Mouse (Mus musculus) kidney, postnatal 14 days (tissue): ENCODE results near the gene Slc7a15.
"Not testable (repeated sequence)": the region's sequence is repeated elsewhere in the genome, so short reads cannot be mapped to it uniquely, and the experiment has no call there.

Experiments used
- DNase-seq: peaks from one replicate; pipeline ENCODE4 v3.0.0; 2022; ENCODE audit warnings: mixed read lengths

Gene Slc7a15

DNA sequence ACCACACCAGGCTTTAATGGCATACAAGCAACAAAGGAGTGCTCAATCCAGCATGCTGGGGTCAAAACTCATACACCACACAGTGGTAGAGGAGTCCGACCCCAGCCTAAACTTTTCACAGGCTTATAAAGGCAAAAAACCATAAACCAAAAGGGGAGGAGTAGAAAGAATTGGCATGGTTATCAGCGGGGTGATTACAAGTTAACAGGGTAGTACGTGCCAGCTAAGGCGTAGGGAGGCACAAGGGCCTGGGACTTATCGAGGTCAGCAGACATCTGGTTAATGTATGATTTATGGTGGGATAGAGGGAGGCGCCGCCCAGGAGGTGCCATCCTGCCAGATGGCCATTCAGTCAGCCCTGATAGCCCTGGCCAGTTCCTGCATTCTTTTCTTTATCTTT, at the start of gene Slc7a15:
Slc7a15 (minus strand) TSS at position 101 of the 400 bp plus-strand sequence.
- DNase-seq = not testable (repeated sequence)

DNA sequence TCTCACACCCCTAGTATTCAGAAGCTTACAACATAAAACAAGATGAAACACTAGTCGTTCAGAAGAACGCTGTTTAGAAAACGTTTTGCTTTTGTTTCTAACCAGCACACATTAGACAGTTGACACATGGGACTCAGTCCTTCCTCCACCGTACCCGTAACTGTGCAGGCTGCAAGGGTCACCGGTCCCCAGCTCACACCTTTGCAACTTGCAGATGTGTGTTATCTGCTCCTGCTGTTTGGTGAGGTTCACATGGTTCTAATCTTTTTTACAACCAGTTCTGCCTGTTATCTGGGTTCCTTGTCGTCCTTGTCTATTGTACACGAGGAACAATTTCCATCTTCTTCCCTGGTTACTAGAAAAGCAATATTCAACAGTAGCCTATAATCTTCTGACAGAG, 49.3 kb upstream of the Slc7a15 start:
- not testable (repeated sequence) for DNase-seq

DNA sequence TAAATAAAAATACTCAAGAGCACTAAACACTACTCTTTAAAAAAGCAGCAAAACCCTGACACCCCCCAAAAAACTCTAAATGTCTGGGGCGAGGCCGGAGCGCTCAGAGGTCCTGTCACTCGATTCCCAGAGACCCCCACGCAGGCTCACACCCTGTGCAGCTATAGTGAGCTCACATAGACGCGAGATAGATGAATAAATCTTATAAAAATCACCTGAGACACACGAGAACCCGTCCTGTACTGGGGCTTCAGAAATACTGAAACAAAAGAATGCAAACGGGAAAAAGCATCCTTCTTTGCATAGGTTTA, 42.5 kb upstream of the Slc7a15 start:
- no peak for DNase-seq

DNA sequence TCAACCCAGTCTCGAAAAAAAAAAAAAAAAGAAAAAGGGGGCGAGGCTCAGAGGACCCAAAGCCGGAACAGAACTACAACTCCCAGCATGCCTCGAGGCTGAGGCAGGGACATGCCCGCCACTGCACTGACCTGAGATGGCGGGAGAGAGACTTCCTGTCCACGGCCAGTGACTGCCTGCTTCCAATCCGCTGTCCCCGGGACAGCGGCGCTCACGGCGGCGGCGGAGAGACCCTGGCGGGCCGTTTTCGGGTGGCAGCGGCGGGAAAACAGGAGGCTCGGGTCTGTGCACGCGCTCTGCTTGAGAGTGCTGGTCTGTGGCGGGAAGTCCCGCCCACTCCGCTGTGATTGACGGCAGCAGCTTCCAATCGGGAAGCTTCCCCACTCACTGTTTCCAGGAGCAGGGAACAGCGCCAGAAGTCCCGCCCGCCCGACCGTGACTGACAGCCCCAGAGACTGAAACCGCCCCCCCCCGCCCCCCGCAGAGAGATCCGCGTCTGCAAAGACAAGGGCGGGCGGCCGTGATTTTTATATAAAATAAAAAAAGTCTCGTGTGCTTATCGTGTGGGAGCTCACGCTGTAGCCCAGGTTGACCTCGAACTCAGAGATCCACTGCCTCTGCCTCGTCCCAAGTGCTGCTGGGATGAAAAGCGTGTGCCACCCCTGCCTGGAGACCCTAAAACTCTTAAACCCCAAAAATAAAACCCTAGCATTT, 42.0 kb upstream of the Slc7a15 start:
- DNase-seq = peak; percentile 99

DNA sequence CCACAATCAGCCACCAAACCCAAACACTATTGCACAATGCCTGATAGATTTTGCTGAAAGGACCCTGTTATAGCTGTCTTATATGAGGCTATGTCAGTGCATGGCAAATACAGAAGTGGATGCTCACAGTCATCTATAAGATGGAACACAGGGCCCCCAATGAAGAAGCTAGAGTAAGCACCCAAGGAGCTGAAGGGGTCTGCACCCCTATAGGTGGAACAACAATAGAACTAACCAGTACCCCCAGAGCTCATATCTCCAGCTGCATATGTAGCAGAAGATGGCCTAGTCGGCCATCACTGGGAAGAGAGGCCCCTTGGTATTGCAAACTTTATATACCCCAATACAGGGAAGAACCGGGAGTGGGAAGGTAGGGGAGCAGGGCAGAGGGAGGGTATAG, 41.3 kb upstream of the Slc7a15 start:
- not testable (repeated sequence) for DNase-seq

DNA sequence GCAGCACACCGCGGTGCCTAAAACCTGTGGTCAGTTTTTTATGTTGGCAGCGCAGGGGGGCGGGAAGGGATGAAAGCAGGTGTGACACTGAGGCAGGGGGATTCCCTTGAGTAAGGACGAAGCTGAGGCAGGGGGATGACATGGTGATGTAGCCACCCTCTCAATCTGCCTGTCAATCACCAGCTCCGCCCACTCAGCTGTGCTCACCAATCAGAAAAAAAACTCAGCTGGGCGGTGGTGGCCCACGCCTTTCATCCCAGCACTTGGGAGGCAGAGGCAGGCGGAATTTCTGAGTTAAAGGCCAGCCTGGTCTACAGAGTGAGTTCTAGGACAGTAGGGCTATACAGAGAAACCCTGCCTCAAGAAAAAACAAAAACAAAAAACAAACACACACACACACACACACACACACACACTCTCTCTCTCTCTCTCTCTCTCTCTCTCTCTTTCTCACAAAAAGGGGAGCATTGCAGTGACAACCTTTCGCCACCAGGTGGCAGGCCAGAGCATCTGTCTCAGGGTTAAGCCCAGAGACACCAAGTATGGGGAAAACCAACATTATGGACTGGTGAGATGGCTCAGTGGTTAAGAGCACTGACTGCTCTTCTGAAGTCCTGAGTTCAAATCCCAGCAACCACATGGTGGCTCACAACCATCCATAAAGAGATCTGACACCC, 39.7 kb upstream of the Slc7a15 start:
- peak; percentile 76 for DNase-seq

DNA sequence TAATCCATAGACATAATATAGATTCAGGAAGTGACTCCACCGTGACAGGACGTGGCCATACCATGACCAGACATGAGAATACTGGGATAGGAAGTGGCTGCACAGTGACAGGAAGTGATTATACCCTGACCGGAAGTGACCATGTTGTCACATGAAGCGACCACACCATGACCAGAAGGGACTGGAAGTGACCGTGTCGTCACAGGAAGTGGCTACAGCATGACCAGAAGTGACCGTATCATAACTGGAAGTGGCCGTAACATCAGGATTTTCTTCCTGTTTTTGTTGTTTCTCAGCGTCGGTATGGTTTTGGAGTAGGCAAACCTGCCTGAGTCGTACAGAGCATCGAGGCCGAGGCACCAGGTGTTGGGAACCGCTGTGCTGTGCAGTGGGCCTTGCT, 38.1 kb upstream of the Slc7a15 start:
- no peak for DNase-seq

DNA sequence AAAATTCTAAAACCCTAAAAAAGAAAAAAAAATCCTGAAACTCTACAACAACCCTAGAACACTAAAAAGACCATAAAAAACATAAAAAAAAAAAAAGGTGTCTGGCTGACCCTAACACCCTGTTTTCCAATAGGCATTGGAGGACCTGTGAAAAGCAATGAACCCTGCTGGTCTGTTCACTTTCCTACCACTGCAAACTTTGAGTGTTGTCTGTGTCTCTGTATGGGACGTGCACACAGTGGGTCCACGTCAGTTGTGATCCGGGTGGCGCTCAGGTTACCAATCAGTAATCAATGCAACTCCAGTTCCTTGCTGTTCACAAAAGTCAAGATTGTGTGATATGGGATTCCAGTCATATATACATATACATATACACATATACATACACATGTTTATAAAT, 36.7 kb upstream of the Slc7a15 start:
- no peak for DNase-seq

DNA sequence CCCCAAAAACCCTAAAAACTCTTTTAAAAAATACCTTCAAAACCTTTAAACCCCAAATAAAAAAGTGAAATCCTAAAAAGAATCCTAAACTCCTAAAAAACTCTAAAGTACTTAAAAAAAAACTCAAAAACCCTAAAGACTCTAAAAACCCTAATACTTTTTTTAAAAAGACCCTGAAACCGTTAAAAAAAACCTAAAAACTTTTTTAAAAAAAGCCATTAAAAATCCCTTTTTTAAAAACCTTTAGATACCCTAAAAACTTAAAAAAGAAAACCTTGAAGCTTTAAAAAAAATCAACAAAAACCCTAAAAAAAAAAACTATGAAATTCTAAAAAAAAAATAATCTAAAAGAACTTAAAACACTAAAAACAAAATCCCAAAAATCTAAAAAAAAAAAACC, 35.4 kb upstream of the Slc7a15 start:
- DNase-seq = no peak

DNA sequence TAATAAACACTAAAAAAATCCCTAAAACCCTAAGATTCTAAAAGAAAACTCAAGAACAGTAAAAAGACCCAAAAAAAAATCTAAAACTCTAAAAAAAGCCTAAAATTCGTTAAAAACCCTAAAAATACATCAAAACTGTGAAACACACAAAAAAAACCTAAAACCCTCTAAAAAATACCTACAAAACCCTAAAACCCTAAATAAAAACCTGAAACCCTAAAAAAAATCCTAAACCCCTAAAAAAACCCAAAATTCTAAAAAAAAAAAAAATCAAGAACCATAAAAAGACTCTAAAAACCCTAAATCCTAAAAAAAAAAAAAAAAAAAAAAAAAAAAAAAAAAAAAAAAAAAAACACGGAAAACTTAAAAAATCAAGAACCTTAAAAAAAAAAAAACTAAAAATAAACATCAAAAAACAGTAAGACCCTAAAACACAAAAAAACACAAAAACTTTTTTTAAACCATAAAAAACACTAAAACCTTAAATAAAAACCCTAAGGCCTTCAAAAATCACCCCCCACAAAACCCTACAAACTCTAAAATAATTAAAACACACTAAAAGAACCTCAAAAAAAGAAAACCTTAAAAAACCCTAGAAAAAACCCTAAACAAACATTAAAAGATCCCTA, 34.0 kb upstream of the Slc7a15 start:
- DNase-seq = no peak

DNA sequence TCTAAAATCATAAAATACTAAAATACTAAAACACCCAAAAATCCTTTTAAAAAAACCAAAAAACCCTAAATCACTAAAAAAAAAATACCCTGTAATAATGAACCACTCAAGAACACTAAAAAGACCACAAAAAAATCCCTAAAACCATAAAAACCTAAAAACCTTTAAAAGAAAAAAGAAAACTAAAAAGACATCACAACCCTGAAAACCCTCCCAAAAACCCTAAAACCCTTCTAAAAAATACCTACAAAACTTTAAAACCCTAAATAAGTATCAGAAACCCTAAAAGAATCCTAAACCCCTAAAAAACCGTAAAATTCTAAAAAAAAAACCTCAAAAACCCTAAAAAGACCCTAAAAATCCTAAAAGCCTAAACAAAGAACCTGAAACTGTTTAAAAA, 32.8 kb upstream of the Slc7a15 start:
- no peak for DNase-seq

DNA sequence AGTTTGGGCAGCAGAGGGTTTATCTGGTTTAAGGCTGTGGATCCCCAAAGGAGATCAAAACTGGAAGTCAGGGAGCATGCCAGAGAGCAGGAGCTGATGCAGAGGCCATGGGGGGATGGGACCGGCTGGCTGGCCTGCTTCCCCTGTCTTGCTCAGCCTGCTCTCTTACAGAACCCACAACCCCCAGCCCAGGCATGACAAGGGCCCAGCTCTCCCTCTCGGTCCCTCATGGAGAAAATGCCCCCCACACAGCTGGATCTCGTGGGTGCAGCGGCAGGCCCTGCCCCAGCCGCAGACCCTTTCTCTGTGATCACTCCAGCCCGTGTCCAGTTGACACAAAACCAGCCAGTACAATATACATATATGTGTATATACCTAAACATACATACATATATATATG, 30.7 kb upstream of the Slc7a15 start:
- no peak for DNase-seq

DNA sequence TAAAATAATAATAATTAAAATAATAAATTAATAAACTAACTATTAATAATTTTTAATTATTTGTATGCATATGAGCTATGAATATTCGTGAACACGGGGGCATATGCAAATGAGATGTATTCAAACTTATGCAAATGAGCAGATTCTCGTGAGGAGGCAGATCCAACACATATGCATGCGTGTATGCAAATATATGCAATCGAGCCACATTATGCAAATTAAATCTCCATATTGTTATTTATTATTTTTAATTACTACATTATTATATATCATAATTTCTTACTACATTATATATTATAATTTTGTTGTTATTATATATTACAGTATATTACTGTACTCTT, 21.8 kb upstream of the Slc7a15 start:
- DNase-seq = no peak

DNA sequence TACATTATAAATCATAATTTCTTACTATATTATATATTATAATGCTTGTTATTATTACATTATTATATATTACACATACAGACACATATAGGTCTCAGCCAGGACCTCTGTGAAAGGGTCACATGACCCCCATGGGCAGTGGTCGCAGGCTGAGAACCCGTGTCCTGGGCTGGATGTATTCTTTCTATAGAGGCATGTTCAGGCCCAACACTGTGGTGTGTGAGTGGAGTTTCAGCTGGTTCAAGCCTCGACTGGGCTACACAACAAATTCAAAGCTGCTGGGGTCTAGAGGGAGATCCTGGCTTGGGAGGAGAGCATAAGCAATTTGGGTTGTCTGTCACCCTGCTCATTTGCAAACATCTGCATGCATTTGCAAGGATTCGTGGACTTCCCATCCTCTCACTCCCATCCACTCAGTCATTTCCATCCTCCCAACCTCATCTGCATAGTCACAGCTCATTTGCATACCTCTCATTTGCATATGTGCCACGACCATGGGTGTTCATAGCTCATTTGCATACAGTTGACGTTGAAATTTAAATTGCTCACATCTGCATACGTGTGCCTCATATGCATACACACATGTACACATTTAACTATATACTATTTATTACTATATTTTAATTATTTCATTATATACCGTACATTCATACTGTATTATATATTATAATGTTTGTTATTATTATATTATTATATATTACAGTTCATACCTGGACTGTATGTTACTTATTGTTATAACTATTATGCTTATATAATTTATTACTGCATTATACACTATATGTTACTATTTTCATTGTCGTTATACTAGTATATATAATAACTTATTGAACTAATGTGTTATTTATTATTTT, 21.2 kb upstream of the Slc7a15 start:
- no peak for DNase-seq

DNA sequence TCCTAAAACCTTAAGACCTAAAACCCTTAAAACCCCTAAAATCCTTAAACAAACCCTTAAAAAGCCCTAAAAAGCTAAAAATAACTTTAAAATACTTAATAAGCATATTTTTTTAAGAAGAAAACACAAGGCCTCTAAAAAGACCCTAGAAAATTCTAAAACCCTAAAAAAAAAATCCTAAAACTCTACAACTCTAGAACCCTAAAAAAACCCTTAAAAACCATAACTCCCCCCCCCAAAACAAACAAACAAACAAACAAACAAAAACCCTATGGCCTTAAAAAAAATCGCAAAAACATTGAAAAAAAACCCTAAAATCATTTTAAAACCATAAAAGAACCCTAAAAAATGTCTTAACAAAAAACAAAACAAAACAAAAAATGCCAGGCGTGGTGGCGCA, 19.4 kb upstream of the Slc7a15 start:
- DNase-seq = no peak

DNA sequence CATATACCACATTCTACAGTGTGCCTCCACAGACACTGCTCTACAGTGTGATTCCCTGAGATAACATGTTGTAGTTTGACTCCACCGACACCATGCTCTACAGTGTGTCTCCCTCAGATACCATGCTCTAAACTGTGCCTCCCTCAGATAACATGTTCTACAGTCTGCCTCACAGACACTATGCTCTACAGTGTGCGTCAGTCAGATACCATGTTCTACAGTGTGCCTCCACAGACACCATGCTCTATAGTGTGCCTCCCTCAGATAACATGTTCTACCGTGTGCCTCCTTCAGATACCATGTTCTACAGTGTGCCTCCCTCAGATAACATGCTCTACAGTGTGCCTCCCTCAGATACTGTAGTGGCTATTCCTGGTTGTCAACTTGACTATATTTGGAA, 10.2 kb upstream of the Slc7a15 start:
- DNase-seq = no peak

DNA sequence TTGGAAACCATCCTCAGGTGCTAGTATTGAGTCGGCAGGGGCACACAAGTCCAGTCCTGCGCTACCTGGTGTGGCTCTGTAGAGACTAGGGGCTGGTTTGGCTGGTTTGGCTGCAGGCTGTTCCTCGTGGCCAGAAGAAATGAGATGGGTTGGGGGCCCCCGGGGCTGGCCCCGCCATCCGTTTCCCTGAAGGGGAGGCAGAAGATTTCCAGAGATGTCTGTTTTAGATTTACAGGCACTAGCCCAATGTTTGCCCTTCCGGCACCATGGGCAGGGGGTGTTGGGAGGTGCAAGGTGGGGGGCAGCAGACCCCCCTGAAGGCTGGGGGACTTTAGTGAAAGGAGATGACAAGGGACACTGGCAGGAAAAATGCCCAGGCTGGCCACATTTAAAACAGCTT, 3.3 kb downstream of the Slc7a15 start:
- no peak for DNase-seq

DNA sequence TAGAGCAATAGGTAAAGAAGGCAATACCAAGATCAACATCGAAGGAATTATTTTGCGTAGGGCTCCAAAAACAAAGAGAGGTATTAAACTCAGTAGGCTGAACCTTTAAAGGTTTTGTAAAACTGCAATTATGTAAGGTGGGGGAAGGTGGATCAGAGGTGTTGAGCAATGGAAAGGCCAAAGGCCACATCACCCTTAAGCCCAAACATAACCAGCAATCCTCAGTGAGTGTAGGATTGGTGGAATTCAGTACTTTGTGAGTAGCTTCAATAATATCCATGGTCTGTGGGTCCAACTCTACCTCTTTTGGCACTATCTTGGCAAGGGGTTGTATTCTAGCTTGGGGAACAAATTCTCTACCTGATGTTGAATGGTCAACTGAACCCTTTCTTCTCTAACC, 7.5 kb downstream of the Slc7a15 start:
- not testable (repeated sequence) for DNase-seq

DNA sequence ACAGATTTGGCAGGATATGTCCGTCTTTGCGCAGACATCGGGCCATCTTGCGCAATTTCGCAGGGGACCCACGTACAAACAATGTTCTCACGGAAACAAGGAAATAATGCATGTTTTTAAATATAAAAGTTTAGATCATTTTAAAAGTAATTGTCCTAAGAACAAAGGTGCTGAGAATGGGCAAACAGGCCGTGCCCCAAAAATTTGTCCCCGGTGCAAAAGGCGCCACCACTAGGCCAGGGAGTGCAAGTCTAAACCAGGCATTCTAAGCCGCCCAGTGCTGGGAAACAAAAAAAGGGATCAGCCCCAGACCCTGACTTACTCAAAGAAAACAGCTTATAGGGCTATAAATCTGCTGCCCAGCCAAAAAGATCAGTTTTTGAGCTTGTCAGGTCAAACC, 25.5 kb downstream of the Slc7a15 start:
- no peak for DNase-seq

DNA sequence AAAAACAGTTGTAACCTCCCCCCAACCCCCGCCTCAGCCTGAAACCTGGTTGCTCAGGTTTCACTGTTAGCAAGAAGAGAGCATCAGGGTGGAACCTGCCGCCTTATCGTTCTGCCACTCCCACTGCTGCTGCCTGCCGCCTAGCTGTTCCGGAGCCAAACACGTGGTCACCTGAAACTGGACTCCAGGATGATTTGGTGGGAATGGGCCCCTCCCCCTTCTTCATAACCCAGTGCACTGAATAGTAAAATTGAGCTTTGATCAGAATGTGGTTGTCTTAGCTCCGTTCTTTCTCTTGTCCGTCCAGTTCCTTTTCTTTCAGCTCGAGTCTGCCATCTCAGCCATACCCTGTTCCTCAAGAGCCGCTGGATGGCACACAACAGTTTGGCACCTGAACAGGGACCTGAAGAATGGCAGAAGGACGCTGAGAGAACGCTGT, 26.9 kb downstream of the Slc7a15 start:
- DNase-seq = peak; percentile 18

DNA sequence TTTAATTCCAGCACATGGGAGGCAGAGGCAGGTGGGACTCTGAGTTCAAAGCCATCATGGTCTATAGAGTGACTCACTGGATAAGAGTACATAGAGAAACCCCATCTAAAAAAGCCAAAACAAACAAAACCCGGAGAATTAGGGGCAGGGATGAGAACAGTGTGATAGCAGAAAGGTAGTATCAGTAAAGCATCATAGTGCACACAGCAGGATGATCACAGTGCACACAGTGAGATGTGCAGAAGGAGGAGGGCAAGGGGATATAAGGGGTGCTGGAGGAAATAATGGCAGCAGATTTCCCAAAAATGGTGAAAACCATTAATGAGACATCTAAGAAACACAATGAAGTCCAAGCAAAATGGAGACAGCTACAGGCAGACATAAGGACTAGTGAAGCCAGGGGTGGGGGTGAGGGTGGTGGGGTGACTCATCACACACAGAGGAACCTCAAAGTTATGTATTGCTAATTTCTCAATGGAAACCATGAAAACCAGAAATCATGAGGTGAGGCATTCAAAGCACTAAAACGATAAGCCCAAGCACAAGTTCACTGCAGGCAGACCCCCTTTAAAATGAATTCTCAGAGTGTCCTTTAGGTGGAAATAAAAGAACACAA, 27.5 kb downstream of the Slc7a15 start:
- not testable (repeated sequence) for DNase-seq

DNA sequence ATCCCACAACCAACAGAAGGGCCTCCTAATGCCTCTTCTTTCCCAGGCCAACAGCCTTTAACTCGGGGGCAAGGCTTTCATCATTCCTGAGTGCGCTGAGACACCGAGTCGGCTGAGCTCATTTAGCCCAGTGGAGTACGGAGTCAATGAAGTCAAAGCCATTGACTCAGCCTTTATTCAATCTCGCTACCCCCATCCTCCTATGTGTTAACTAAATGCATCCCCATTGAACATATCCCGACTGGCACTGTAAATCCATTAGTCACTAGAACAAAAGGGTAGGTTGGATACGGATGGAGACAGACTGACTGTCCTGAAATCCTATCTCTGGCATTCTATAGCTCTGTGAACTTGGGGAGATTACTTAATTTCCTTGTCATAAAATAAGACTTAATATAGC, 36.7 kb downstream of the Slc7a15 start:
- not testable (repeated sequence) for DNase-seq

DNA sequence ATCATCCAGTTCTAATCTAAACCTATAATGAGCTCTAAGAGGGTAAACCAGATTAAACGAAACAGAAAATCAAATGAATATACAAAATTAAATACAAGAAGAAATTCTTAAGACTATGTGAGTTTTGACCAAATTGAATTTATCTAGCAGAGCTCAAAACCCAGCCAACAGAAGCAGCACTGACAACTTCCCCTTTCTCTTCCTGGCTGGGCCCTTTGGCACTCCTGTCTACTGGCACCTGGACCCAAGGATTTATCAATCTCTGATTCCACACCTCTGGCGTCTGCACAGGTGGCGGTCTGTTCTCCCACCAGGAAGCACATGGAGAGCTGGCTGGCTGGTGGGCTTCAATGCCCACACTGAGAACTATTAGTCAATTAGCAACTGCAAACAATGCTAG, 39.0 kb downstream of the Slc7a15 start:
- not testable (repeated sequence) for DNase-seq
